Mouse (Mus musculus): Measurements from ENCODE around the gene Ptger2. TPM values are rescaled to one million over a fixed set of nuclear protein-coding genes. Genes with fewer than 3 reads are reported as not detected.

Gene Ptger2
- polyA plus RNA-seq, 1 experiment from 2014 or later = not detected

GRCm38 (mm10) chr14:45005698-45006283 is 17.8 kb downstream of the Ptger2 start:
- WGBS = 87% methylated on average over 4 of the region's 4 CpGs
- peak; percentile 5 for DNase-seq (ENCODE audit: low spot score)
- no peaks in the 10 kb centered on the region for H3K27me3 ChIP-seq (ENCODE audit: low read depth, poor library complexity, severe bottlenecking)
- no peak overlapping the region for H3K4me3 ChIP-seq
- H3K4me1 ChIP-seq = no peaks in the 10 kb centered on the region
- H3K36me3 ChIP-seq = no peaks in the 10 kb centered on the region
- no peaks in the 10 kb centered on the region for H3K9me3 ChIP-seq (replicated peaks)
- H3K27ac ChIP-seq (replicated peaks) = no peak overlapping the region

GRCm38 (mm10) chr14:45009242-45009641 is 21.2 kb downstream of the Ptger2 start:
- Histone ChIP-seq H3K27ac (replicated peaks) (no peak overlapping the region), H3K27me3 (ENCODE audit: low read depth, poor library complexity, severe bottlenecking) (no peaks in the 10 kb centered on the region), H3K4me3 (no peak overlapping the region), H3K36me3 (no peaks in the 10 kb centered on the region), H3K9me3 (replicated peaks) (no peaks in the 10 kb centered on the region), H3K4me1 (no peaks in the 10 kb centered on the region)
- WGBS = 89% methylated on average over 1 of the region's 1 CpGs
- DNase-seq (ENCODE audit: low spot score) = no peak

- H3K27me3 ChIP-seq (ENCODE audit: low read depth, poor library complexity, severe bottlenecking) = no peaks in the 10 kb centered on the region
- H3K9me3 ChIP-seq (replicated peaks) = no peaks in the 10 kb centered on the region
- no peaks in the 10 kb centered on the region for H3K4me1 ChIP-seq
- no peak for DNase-seq (ENCODE audit: low spot score)
- no peak overlapping the region for H3K27ac ChIP-seq (replicated peaks)
- no peaks in the 10 kb centered on the region for H3K36me3 ChIP-seq
- no peak overlapping the region for H3K4me3 ChIP-seq
- WGBS = 82% methylated on average over 2 of the region's 2 CpGs
Observed at GRCm38 (mm10) chr14:45011260-45011659, 23.3 kb downstream of the Ptger2 start.

GRCm38 (mm10) chr14:45011671-45012070 is 23.7 kb downstream of the Ptger2 start:
- Histone ChIP-seq H3K4me3 (no peak overlapping the region), H3K27me3 (ENCODE audit: low read depth, poor library complexity, severe bottlenecking) (no peaks in the 10 kb centered on the region), H3K4me1 (no peaks in the 10 kb centered on the region), H3K9me3 (replicated peaks) (no peaks in the 10 kb centered on the region), H3K27ac (replicated peaks) (no peak overlapping the region), H3K36me3 (no peaks in the 10 kb centered on the region)
- no peak for DNase-seq (ENCODE audit: low spot score)
- WGBS = 92% methylated on average over 6 of the region's 6 CpGs

GRCm38 (mm10) chr14:45021551-45021950 is 33.6 kb downstream of the Ptger2 start:
- Histone ChIP-seq H3K9me3 (replicated peaks) (no peaks in the 10 kb centered on the region), H3K27ac (replicated peaks) (no peak overlapping the region), H3K36me3 (no peaks in the 10 kb centered on the region), H3K27me3 (ENCODE audit: low read depth, poor library complexity, severe bottlenecking) (no peaks in the 10 kb centered on the region), H3K4me3 (no peak overlapping the region), H3K4me1 (no peaks in the 10 kb centered on the region)
- 89% methylated on average over 3 of the region's 3 CpGs for WGBS
- DNase-seq (ENCODE audit: low spot score) = no peak

- no peak overlapping the region for H3K27ac ChIP-seq (replicated peaks)
- no peaks in the 10 kb centered on the region for H3K36me3 ChIP-seq
- H3K27me3 ChIP-seq (ENCODE audit: low read depth, poor library complexity, severe bottlenecking) = no peaks in the 10 kb centered on the region
- WGBS = 81% methylated on average over 3 of the region's 3 CpGs
- no peak for DNase-seq (ENCODE audit: low spot score)
- H3K4me3 ChIP-seq = no peak overlapping the region
- no peaks in the 10 kb centered on the region for H3K9me3 ChIP-seq (replicated peaks)
- H3K4me1 ChIP-seq = no peaks in the 10 kb centered on the region
Observed at GRCm38 (mm10) chr14:45034293-45034692, 46.3 kb downstream of the Ptger2 start.

GRCm38 (mm10) chr14:45036579-45036978 is 48.6 kb downstream of the Ptger2 start:
- Histone ChIP-seq H3K4me1 (no peaks in the 10 kb centered on the region), H3K4me3 (no peak overlapping the region), H3K9me3 (replicated peaks) (no peaks in the 10 kb centered on the region), H3K27me3 (ENCODE audit: low read depth, poor library complexity, severe bottlenecking) (no peaks in the 10 kb centered on the region), H3K36me3 (no peaks in the 10 kb centered on the region), H3K27ac (replicated peaks) (no peak overlapping the region)
- no peak for DNase-seq (ENCODE audit: low spot score)
- WGBS = 88% methylated on average over 1 of the region's 1 CpGs

GRCm38 (mm10) chr14:45038052-45038451 is 50.1 kb downstream of the Ptger2 start:
- WGBS = 90% methylated on average over 7 of the region's 7 CpGs

GRCm38 (mm10) chr14:45040851-45041475 is 53.0 kb downstream of the Ptger2 start:
- WGBS = 88% methylated on average over 5 of the region's 5 CpGs
- H3K27ac ChIP-seq (replicated peaks) = no peak overlapping the region
- no peaks in the 10 kb centered on the region for H3K36me3 ChIP-seq
- H3K4me1 ChIP-seq = no peaks in the 10 kb centered on the region
- no peak overlapping the region for H3K4me3 ChIP-seq
- H3K27me3 ChIP-seq (ENCODE audit: low read depth, poor library complexity, severe bottlenecking) = no peaks in the 10 kb centered on the region
- no peak for DNase-seq (ENCODE audit: low spot score)
- no peaks in the 10 kb centered on the region for H3K9me3 ChIP-seq (replicated peaks)

More at GRCm38 (mm10) chr14:45038052-45038451, 50.1 kb downstream of the Ptger2 start:
- Histone ChIP-seq H3K36me3 (no peaks in the 10 kb centered on the region), H3K9me3 (replicated peaks) (no peaks in the 10 kb centered on the region), H3K4me3 (no peak overlapping the region), H3K27me3 (ENCODE audit: low read depth, poor library complexity, severe bottlenecking) (no peaks in the 10 kb centered on the region), H3K27ac (replicated peaks) (no peak overlapping the region), H3K4me1 (no peaks in the 10 kb centered on the region)
- DNase-seq (ENCODE audit: low spot score) = no peak

GRCm38 (mm10) chr14:45048128-45048527 is 60.1 kb downstream of the Ptger2 start:
- H3K27ac ChIP-seq (replicated peaks) = no peak overlapping the region
- no peaks in the 10 kb centered on the region for H3K4me1 ChIP-seq
- H3K36me3 ChIP-seq = no peaks in the 10 kb centered on the region
- DNase-seq (ENCODE audit: low spot score) = no peak
- 93% methylated on average over 2 of the region's 2 CpGs for WGBS
- H3K9me3 ChIP-seq (replicated peaks) = no peaks in the 10 kb centered on the region
- H3K4me3 ChIP-seq = no peak overlapping the region
- no peaks in the 10 kb centered on the region for H3K27me3 ChIP-seq (ENCODE audit: low read depth, poor library complexity, severe bottlenecking)

- 88% methylated on average over 7 of the region's 7 CpGs for WGBS
Observed at GRCm38 (mm10) chr14:45049689-45050418, 61.9 kb downstream of the Ptger2 start.

GRCm38 (mm10) chr14:45050419-45050776 is 62.4 kb downstream of the Ptger2 start:
- Histone ChIP-seq H3K36me3 (no peaks in the 10 kb centered on the region), H3K4me1 (no peaks in the 10 kb centered on the region), H3K27me3 (ENCODE audit: low read depth, poor library complexity, severe bottlenecking) (no peaks in the 10 kb centered on the region), H3K9me3 (replicated peaks) (no peaks in the 10 kb centered on the region), H3K4me3 (no peak overlapping the region), H3K27ac (replicated peaks) (no peak overlapping the region)
- WGBS = 88% methylated on average over 1 of the region's 1 CpGs
- no peak for DNase-seq (ENCODE audit: low spot score)

More at GRCm38 (mm10) chr14:45049689-45050418, 61.9 kb downstream of the Ptger2 start:
- no peak for DNase-seq (ENCODE audit: low spot score)
- Histone ChIP-seq H3K9me3 (replicated peaks) (no peaks in the 10 kb centered on the region), H3K36me3 (no peaks in the 10 kb centered on the region), H3K4me1 (no peaks in the 10 kb centered on the region), H3K4me3 (no peak overlapping the region), H3K27ac (replicated peaks) (no peak overlapping the region), H3K27me3 (ENCODE audit: low read depth, poor library complexity, severe bottlenecking) (no peaks in the 10 kb centered on the region)

GRCm38 (mm10) chr14:45051116-45051515 is 63.1 kb downstream of the Ptger2 start:
- no peaks in the 10 kb centered on the region for H3K27me3 ChIP-seq (ENCODE audit: low read depth, poor library complexity, severe bottlenecking)
- H3K9me3 ChIP-seq (replicated peaks) = no peaks in the 10 kb centered on the region
- no peaks in the 10 kb centered on the region for H3K36me3 ChIP-seq
- no peaks in the 10 kb centered on the region for H3K4me1 ChIP-seq
- no peak for DNase-seq (ENCODE audit: low spot score)
- 91% methylated on average over 7 of the region's 7 CpGs for WGBS
- no peak overlapping the region for H3K4me3 ChIP-seq
- H3K27ac ChIP-seq (replicated peaks) = no peak overlapping the region

Measured in midbrain, embryonic 10.5 days (tissue).